Mouse (Mus musculus) megakaryocyte, embryonic 14.5 days (primary cell): ENCODE data around the gene Hk2.

Experiments used
- FLI1 ChIP-seq: IDR thresholded peaks from 2 replicates; pipeline ENCODE4 v1.6.1; 2012; ENCODE audit warnings: low read length, inconsistent platforms, mixed read lengths
- GATA1 ChIP-seq: IDR thresholded peaks from 3 replicates; pipeline ENCODE4 v1.6.1; 2012; ENCODE audit warnings: mixed read lengths, low read length, inconsistent platforms, borderline replicate concordance

DNA sequence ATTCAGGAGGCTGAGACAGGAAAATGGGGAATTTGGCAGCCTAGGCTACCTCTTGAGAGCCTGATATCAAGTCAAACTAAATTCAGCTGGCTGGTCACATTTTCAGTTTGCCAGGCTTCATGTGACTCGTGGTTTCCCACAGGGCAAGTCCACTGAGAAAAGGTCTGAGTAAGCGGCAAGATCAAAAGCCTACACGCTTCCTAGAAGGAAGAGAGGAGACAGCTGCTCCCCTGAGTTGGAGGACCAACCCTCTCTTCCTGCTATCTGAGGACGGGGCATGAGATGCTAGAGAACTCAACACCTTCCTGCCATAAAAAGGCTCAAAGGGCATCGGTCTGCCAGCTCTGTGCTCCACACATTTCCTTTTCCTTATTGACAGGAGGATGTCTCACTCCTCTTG is 27.2 kb downstream of the Hk2 start:
- no peak for TF ChIP-seq GATA1
- no peak for TF ChIP-seq FLI1
